Mouse (Mus musculus): ENCODE data around the gene Csdc2.

DNA sequence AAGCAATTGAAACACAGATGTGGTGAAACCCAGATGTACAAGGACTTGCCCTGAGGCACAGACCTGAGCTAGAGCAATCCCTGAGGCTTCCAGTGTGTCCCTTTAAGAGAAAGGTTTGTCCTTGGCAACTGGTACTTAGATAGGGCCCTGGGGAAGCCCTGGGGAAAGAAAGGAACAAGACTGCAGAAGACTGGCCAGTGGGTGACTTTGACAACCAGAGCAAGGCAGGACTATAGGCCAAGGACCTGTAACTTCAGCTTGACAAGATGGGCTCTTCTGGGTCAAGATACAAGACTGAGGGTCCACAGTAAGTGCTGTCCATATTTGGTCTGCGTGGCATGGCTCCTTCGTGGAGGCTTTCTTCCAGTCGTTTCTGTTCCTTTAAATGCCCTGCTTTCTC, 51.1 kb downstream of the Csdc2 start, which contains the start of gene Xrcc6:
- TF ChIP-seq USF1 (IDR thresholded peaks at IDR 0.05; ENCODE audit: low read depth) (no peak), MYOG (IDR thresholded peaks at IDR 0.05; ENCODE audit: control insufficient read depth in 1 of 3, insufficient read depth in 1 of 3, insufficient read length in 2 of 3, low read depth in 2 of 3) (no peak), CEBPB (IDR thresholded peaks at IDR 0.05; ENCODE audit: insufficient read depth, poor library complexity, severe bottlenecking) (no peak), E2F4 (IDR thresholded peaks at IDR 0.05; ENCODE audit: insufficient read depth) (no peak), MYOD1 (IDR thresholded peaks at IDR 0.05; ENCODE audit: control insufficient read depth in 1 of 3, insufficient read length in 2 of 3, low read depth in 2 of 3) (no peak), POLR2AphosphoS2 (IDR thresholded peaks at IDR 0.05; ENCODE audit: insufficient read length, low read depth) (no peak), SRF (IDR thresholded peaks at IDR 0.05; ENCODE audit: control insufficient read depth, insufficient read length, low read depth) (no peak), MAX (IDR thresholded peaks at IDR 0.05; ENCODE audit: low read depth) (no peak), TCF12 (IDR thresholded peaks at IDR 0.05; ENCODE audit: insufficient read depth, poor library complexity, severe bottlenecking) (no peak)
